Mouse (Mus musculus): ENCODE data around the gene Fbxo46.
"Not testable (repeated sequence)": the region's sequence is repeated elsewhere in the genome, so short reads cannot be mapped to it uniquely, and the experiment has no call there.

Fbxo46 gene

DNA sequence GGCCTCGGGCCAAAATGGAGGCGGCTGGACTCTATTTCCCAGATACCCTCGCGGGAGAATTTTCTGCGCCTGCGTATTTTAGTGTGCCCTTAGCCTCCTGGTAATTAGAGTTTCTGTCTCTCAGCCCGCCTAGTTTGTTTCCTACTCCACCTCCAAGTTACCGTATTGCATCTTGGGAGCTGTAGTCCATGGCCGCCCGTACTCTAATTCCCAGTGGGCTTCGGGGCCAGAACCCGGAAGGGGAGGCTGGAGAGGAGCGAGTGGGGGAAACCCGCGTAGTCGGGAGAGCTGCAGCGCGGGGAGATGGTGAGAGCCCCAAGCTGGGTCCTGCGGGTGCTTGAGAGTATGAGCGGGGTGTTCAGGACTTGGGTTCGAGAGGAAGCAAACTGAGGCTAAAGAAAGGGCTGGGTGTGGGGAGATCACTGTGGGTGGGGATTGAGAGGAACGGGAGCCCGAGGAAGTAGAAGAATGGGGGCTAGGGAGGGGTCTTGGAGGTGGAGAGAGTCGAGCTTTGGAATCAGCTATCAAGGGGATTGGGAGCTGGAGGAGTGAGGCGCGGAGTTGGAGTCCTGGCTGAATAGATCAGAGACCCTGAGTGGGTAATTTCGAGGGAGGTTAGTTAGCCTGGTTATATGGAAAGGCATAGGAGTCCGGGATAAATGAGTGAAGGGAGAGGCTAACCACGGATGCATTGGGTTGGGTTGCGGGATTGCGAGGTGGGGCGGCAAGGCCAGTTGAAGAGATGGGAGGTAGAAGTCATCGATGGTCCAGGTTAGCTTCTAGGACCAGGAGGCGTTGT is at the start of gene Fbxo46:
Gene Fbxo46 (plus strand): TSS at position 229 of the 799 bp plus-strand sequence.
- peak; percentile 97 for DNase-seq

DNA sequence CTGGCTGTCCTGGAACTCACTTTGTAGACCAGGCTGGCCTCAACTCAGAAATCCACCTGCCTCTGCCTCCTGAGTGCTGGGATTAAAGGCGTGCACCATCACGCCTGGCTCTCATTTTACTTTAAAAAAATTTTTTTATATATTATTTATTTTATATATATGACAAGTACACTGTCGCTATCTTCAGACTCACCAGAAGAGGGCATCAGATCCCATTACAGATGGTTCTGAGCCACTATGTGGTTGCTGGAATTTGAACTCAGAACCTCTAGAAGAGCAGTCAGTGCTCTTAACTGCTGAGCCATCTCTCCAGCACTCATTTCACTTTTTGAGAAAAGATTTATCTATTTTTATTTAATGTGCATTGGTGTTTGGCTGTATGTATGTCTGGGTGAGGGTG is 48.6 kb upstream of the Fbxo46 start:
- not testable (repeated sequence) for DNase-seq

DNA sequence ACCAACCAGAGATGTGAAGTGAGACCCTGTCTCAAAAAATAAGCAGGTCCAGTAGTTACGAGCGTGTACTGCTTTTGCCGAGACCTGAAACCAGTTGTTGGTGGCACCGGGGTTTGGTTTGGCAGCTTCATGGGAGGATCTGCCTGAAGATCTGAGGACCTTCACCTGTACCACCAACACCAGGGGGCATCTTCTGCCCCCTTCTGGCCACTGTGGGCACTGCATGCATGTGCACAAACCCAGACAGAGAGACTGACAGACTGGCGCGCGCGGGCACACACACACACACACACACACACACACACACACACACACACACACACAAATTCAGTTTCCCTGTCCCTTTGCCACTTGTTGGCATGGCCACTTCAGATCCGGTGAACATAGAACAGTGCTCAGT is 46.2 kb upstream of the Fbxo46 start:
- peak; percentile 45 for DNase-seq

DNA sequence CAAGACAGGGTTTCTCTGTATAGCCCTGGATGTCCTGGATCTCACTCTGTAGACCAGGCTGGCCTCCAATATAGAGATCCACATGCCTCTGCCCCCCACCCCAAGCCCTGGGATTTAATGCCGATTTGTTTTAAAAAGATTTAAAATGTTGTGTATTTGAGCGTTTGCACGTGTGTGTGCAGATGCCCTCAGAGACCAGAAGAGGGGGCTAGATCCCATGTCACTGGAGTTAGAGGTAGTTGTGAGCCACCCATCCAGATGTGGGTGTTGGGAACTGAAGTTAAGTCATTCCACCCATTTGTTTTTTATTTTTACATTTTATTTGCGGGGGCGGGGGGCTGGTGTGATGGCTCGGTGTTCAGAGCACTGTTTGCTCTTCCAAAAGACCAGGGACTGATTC is 45.2 kb upstream of the Fbxo46 start:
- DNase-seq: peak; percentile 21

DNA sequence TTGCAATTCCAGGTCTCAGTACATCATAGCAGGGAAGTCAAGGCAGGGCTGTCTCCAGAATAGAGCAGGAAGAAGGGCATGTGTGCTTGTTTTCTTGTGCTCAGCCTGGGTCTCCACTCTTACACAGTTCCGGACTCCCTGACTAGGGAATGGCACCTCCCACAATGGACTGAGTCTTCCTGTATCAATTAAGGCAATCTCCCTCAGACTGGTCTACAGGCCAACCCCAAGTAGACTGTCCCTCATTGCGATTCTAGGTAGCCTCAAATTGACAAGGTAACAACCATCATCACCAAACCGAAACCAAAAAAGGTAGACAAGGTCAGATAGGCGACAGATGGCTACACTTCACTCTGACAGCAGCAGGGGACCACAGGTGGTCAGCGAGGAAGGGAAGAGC is 44.4 kb upstream of the Fbxo46 start:
- DNase-seq: no peak

DNA sequence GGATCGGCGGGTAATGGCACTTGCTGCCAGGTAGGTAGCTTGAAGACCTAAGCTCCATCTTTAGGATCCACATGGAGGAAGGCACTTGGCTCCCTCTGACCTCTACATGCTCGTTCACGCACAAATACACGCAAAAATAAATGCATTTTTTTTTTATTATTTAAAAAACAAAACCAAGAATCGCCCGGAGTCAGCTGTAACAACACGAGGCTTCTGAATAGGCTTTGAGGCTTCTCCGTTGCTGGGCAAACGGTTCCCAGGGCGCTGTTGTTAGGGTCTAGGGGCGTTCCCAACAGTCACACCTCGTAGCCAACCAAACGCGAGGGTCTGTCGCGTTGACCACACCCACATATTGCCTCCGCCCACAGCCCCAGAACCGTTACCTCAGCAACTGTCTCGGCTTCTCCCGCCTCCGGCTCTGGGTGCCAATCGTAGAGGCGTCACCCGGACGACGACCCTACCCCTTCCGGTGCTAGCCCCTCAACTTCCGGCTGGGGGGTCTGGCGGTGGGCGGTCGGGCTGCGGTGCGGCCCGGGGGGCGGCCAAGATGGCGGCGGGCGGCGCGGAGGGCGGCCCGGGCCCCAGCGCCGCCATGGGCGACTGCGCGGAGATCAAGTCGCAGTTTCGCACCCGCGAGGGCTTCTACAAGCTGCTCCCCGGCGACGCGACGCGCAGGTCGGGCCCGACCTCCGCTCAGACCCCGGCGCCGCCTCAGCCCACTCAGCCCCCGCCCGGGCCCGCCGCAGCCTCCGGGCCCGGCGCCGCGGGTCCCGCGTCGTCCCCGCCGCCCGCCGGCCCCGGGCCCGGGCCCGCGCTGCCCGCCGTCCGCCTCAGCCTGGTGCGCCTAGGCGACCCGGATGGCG is 43.7 kb upstream of the Fbxo46 start, which contains the start of gene Dmwd:
Gene Dmwd (plus strand): TSS at position 505 of the 863 bp plus-strand sequence.
- DNase-seq: peak; percentile 94

DNA sequence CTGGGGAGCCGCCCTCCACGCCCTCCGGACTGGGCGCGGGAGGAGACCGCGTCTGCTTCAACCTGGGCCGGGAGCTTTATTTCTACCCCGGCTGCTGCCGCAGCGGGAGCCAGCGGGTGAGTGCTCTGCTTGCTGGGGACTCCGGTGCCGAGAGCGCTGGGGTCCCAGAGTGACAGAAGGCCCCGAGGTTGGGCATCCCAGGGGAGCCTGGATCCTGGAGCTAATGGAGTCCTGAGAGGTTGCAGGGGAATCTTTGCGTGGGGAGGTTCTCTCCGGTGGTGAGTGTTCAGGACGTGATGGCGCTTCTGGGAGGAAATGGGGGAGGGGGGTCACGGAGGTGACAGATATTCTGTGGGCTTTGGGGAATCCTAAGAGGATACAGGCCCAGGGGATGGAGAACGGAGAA is 43.1 kb upstream of the Fbxo46 start:
- peak; percentile 55 for DNase-seq

DNA sequence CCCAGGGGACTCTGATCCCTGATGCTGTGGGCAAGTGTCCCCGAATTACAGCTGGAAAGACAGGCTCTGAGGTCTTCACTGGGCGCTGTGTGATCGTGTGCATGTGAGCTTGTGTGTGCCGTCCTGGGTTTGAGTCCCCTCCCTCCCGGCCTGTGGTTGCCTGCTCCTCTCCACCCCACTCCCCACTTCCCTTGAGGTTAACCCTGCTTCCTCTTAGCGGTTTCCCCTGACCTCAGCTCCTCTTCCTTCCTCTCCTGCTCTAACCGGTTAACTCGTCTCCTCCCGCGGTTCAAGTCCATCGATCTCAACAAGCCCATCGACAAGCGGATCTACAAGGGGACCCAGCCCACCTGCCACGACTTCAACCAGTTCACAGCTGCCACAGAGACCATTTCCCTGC is 41.9 kb upstream of the Fbxo46 start:
- DNase-seq: peak; percentile 34

DNA sequence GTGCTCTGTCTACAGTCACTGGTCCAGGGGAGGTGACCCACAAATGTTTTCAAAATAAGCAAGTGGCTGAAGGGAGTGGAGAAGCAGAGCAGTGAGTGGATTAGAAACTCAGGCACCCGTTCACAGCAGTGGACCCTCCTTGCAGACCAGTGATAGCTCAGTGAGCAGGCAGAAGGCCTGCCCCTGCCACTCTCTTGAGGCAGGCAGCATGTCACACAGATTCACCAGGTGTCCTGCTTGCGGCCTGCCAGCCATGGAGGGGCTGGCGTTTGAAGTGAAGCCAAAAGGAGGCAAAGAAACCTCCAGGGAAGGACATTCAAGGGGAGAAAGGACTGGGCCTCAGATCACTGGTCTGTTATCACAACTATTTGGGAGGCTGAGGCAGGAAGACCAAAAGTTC is 40.9 kb upstream of the Fbxo46 start:
- DNase-seq: no peak

DNA sequence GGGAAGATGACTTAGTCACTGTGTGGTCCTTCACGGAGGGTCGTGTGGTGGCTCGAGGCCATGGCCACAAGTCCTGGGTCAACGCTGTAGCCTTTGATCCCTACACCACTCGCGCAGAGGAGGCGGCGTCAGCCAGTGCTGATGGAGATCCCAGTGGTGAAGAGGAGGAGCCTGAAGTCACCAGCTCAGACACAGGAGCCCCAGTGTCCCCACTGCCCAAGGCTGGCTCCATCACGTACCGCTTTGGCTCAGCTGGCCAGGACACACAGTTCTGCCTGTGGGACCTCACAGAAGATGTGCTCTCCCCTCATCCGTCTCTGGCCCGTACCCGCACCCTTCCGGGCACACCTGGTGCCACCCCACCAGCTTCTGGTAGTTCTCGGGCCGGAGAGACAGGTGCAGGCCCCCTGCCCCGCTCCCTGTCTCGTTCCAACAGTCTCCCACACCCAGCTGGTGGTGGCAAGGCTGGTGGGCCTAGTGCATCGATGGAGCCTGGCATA is 39.2 kb upstream of the Fbxo46 start:
- peak; percentile 17 for DNase-seq

DNA sequence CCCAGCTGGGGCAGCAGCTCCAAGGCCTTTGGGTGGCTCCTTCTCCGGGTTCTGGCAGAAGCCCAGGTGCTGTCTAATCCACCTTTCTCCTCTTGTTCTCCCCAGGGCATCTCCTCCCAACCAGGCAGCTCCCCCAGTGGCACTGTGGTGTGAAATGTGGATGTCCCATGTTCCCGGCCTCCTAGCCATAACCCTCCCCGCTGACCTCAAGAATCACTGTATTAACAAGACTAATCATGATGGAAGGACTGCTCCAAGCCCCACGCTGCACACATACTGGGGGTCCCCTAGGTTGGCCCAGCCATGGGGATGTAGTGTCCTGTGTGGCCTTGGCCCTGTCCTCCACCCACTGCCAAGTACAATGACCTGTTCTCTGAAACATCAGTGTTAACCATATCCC is 37.5 kb upstream of the Fbxo46 start:
- DNase-seq: no peak

DNA sequence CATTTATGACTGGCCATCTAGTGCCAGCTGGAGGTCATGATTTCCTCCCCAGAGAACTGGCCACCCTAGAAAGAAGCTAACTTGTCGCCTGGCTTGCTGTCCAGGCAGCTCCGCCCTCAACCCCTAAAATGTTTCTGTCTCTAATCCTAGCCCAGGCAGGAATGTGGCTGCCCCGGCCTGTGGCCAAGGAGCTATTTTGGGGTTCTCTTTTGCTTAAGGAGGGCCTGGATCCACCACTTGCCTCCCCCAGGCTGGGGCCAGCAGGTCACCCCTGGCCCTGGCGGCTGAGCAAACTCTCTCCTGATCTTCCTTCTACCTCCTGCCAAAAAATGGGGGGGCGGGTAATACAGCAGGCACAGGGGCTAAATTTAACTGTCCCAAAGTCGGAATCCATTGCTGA is 36.6 kb upstream of the Fbxo46 start:
- DNase-seq: peak; percentile 23

DNA sequence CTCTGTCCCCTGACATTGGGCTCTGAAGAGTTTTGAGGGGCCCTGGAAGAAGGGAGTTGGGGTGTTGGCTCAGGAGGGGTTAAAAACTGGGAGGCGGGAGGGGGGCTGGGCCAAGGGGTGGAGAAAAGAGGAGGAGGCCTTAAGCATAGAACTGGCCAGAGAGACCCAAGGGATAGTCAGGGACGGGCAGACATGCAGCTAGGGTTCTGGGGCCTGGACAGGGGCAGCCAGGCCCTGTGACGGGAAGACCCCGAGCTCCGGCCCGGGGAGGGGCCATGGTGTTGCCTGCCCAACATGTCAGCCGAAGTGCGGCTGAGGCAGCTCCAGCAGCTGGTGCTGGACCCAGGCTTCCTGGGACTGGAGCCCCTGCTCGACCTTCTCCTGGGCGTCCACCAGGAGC is 36.0 kb upstream of the Fbxo46 start, which contains the start of gene Dmpk:
Gene Dmpk (plus strand): TSS at position 149 of the 400 bp plus-strand sequence.
- no peak for DNase-seq

DNA sequence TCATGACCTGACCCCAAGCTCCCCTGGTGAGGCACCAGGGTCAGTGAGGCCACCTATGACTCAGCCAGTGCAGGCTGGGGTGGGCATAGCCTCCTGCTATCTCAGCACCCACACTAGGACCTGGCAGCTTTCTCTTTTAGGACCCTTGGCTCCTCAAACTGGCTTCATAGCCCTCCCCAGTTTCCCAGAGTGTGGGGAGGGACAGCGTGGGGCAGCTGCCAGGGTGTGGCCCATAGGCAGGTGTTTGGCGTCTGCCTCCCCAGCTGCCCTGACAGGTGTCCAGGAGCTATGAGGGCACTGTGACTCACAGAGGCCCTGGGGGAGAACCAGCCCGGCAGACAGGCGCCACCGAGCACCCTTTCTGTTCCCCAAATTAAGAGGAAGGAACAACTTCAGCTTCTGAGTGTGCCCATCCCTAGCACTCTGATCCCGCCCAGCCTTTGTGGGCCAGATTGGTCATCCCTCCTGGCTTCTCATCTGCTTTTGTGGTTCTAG is 35.3 kb upstream of the Fbxo46 start:
- no peak for DNase-seq

DNA sequence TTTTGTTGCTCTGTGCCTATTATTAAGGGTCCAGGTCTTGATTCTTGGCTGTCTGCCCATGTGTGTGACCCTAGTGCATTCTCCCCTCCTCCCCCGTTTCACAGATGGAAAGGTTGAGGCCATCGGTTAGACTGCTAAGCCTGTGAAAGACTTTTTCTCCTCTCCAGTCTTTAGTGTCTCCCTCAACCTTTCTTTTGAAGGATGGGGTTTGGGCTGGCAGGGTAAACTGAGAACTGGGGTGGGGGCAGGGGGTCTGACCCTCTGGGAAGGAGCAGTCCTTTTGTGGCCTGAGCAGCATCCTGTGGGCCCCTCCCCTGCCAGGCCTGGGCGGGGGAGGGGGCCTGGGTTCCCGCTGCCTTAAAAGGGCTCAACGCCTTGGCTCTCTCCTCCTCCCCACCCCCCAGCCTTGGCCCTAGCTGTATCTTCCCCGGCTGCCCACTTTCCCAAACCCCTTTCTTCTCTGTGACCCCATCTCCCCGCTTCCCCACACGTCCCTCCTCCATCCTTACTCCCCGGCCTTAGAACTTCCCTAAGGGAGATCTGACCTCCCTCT is 34.7 kb upstream of the Fbxo46 start:
- no peak for DNase-seq

DNA sequence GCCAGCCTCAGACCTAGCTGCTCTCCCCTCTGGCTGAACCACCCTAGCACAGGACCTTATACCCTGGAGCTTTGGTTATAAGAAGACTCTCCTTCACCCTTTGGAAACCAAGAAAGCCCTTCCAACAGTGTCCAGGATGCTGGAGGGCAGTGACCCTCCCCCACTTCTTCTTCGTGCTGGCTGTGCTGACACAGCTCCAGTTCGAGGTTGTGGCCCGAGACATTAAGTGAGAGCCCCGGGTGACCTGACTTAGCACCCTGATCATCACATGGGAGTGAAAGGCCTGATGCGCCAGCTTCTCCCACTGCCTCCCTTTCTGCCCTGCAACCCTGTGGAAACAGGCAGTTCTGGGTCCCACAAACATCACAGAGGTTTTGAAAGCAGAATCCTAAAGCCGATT is 34.2 kb upstream of the Fbxo46 start:
- no peak for DNase-seq

DNA sequence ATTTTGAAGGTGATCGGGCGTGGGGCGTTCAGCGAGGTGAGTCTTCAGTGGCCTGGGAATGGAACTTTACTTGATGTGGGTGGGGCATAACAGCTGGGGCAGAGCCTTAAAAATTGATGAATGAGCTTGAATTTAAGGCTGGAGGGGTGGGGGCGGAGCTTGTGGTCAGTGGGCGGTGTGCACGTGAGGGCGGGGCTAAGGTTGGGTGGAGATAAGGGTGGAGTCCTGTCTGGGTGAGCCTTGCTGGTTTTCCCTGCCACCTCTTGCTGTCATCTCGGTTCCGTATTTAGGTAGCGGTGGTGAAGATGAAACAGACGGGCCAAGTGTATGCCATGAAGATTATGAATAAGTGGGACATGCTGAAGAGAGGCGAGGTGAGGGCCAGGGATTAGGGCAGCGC is 33.6 kb upstream of the Fbxo46 start:
- DNase-seq: peak; percentile 16

DNA sequence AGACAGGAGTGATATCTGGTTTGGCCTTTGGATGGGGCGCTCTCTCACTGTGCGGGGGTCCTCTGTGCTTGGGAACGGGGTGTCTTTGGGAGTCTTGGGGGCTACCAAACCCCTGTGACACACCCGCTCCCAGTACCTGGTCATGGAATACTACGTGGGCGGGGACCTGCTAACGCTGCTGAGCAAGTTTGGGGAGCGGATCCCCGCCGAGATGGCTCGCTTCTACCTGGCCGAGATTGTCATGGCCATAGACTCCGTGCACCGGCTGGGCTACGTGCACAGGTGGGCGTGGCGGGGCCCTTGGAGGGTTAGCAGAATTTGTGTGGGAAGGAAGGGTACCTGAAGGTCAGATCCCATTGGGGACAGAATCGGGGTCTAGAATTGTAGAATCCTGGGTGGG is 32.9 kb upstream of the Fbxo46 start:
- DNase-seq: no peak

DNA sequence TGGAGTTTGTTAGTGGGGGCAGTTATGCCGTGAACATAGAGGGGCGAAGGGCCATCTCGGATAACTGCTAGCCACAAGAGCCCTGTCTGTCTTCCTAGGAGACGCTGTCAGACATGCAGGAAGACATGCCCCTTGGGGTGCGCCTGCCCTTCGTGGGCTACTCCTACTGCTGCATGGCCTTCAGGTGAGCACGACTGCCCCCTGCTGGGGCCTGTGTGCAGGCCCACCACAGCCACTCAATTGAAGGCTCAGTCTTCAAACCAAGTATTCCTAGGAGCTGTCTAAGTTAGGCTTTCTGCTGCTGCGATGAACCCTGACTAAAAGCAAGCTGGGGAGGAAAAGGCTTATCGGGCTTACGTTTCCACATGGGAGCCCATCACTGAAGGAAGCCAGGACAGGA is 30.8 kb upstream of the Fbxo46 start:
- peak; percentile 22 for DNase-seq

DNA sequence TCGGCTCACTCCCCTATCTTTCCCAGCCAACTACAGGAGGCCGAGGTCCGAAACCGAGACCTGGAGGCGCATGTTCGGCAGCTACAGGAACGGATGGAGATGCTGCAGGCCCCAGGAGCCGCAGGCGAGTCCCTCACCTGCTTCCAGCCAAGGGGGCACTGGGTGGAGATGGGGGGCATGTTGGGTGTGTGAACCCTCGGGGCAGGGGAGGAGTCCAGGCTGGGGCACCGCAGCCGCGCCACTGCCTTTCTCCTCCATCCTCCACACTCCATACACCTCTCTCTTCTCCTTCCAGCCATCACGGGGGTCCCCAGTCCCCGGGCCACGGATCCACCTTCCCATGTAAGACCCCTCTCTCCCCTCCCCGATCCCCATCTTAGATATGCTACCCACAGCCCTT is 27.7 kb upstream of the Fbxo46 start:
- DNase-seq: peak; percentile 14

DNA sequence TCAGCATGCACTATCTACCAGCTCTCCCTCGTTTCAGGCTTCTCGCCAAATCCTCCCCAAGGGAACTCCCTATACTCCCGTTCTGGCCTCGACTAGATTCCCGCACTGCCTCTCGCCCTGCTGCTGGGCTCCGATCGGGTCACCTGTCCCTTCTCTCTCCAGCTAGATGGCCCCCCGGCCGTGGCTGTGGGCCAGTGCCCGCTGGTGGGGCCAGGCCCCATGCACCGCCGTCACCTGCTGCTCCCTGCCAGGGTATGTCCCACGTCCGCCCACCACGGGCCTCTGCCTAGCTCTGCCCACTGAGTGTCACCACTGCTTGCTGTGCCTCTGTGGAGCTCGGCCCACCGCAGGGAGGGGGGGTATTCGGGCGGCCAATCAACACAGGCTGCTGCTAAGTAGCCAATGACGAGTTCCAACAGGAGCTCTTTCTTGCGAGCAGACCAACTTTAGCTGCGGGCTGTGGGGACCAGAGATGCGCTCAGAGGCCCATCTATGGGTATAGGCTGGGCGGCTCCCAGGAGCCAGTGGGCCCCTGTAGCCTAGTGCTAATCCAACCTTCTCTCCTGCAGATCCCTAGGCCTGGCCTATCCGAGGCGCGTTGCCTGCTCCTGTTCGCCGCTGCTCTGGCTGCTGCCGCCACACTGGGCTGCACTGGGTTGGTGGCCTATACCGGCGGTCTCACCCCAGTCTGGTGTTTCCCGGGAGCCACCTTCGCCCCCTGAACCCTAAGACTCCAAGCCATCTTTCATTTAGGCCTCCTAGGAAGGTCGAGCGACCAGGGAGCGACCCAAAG is 27.1 kb upstream of the Fbxo46 start:
- peak; percentile 38 for DNase-seq

DNA sequence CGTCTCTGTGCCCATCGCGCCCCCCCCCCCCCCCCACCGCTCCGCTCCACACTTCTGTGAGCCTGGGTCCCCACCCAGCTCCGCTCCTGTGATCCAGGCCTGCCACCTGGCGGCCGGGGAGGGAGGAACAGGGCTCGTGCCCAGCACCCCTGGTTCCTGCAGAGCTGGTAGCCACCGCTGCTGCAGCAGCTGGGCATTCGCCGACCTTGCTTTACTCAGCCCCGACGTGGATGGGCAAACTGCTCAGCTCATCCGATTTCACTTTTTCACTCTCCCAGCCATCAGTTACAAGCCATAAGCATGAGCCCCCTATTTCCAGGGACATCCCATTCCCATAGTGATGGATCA is 26.5 kb upstream of the Fbxo46 start:
- DNase-seq: peak; percentile 41
